Mouse (Mus musculus): Measurements from ENCODE around the gene Snx1. TPM values are rescaled to one million over a fixed set of nuclear protein-coding genes. Genes with fewer than 3 reads are reported as not detected.

The Snx1 gene
- total RNA-seq, 2 experiments from 2014 or later = 73.8 to 87.8 TPM

DNA sequence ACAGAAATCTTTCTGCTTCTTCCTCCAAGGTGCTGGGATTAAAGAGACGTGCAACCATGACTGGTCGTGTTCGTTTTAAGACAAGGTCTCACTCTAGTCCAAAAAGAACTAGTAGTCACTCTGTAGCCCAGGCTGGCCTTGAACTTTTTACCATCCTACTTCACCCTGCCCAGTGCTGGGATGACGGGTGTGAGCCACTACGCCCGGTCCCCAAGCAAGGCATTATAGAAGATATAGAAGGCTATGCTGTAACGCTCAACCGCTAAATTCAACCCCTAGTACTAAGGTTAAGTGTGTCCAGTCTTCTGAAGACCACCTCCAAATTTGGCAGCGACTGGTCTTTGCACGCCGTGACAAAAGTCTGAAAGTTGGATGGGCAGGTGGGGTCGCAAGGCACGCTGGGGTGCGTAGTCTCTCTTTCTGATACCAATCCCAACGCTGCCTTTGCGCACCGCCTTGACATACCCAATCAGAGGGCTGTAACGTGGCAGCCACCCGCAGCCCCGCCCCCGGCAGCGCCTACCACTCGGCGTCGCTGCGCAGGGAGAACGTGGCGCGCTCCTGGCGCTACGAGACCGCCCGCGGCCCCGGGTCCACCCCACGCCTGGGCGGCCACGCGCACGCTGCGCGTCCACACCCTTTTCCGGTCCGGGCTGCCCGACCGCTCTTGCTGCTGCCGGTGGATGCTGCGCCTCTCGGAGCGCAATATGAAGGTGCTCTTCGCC, 66.6 kb downstream of the Snx1 start, which contains the start of gene Ppib:
Ppib (plus strand) TSS at position 640 of the 725 bp plus-strand sequence.
- peak; percentile 89 to 96 for DNase-seq (ENCODE audit: extremely low spot score in 1 of 2, low spot score in 1 of 2)

GRCm38 (mm10) chr9:66053620-66054019, 72.8 kb downstream of the Snx1 start:
- no peak for DNase-seq (ENCODE audit: extremely low spot score in 1 of 2, low spot score in 1 of 2)

GRCm38 (mm10) chr9:66052731-66053130, 73.7 kb downstream of the Snx1 start:
- DNase-seq (ENCODE audit: extremely low spot score in 1 of 2, low spot score in 1 of 2) = no peak

DNA sequence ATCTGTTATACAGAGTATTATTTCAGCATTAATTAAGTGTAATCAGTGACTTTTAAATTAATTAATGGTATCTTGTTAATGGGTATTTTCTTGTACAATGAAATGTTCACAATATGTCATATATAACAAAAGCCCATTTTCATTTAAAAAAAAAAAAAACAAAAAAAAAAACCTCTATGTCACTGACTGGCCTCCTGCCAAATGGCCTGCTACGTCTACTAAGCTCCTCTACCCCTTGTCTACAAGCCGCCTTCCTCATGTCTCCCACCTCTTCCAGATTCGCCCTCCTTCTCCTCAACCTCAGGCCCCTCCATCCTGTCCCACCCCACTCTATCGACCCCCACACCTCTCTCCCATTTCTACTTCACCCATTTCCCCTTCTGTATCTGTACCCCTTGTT, 74.9 kb downstream of the Snx1 start:
- DNase-seq (ENCODE audit: extremely low spot score in 1 of 2, low spot score in 1 of 2) = no peak

GRCm38 (mm10) chr9:66049931-66050601, 76.3 kb downstream of the Snx1 start:
- DNase-seq (ENCODE audit: extremely low spot score in 1 of 2, low spot score in 1 of 2) = no peak

DNA sequence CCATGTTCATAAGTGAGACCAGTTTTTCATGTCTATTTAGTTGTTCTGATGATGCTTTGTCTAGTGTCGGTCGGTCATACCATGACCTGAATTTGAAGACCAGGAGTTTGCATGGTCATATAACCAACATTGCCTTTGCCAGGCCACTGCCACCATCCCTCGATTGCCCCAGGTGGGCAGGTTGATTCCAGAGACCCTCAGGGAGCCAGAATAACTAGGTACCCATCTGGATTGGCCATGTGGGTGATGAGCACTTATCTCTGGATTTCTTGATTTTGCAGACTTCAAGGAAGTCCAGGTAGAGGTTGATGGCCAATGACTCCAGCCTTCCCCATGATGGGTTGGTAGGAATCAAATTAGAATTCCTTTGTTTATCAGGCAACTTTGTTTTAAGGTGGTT, 83.1 kb downstream of the Snx1 start:
- DNase-seq (ENCODE audit: extremely low spot score in 1 of 2, low spot score in 1 of 2) = no peak

GRCm38 (mm10) chr9:66042331-66042730, 84.1 kb downstream of the Snx1 start:
- no peak for DNase-seq (ENCODE audit: extremely low spot score in 1 of 2, low spot score in 1 of 2)

GRCm38 (mm10) chr9:66040801-66041200, 85.6 kb downstream of the Snx1 start:
- peak in 1 of 2 experiments; percentile 22 for DNase-seq (ENCODE audit: extremely low spot score in 1 of 2, low spot score in 1 of 2)

- no peak for DNase-seq (ENCODE audit: extremely low spot score in 1 of 2, low spot score in 1 of 2)
These were observed 87.1 kb downstream of the Snx1 start for GRCm38 (mm10) chr9:66039290-66039689.

DNA sequence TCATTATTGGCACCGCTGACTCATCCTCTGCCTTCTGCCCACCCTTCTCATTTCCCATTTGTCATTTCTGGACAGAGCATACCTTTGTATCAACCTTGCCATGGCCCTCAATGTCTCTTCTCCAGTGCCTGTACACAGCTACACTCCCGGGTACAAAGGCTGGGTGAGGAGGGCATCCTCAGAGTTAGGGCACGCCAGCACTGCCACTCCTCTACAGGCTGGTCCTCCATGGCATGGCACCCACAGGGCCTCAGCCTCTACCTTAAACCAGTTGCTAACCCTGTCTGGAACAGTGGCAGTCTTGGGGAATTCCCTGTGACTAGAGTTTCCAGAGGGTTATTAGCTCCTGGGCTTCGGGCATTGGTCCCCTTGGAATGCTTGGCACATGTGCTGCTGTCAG, 87.8 kb downstream of the Snx1 start:
- DNase-seq (ENCODE audit: extremely low spot score in 1 of 2, low spot score in 1 of 2) = no peak

Other genes starting within 250 kb of the Snx1 start
- 1 to 10 TPM; 1.2 to 1.4 TPM for gene Pclaf, start 236.3 kb downstream of the Snx1 start, total RNA-seq (2021)
- 10 to 100 TPM; 36.3 to 38.3 TPM for gene Trip4, start 217.8 kb downstream of the Snx1 start, total RNA-seq (2021)
- 10 to 100 TPM; 34.2 to 46.4 TPM for gene Csnk1g1, start 217.7 kb downstream of the Snx1 start, total RNA-seq (2021)
- 100 to 1,000 TPM; 229 to 238 TPM for gene Ppib, start 66.4 kb downstream of the Snx1 start, total RNA-seq (2021)
- 1 to 10 TPM; 4.9 to 6.3 TPM for gene Snx22, start 56.9 kb downstream of the Snx1 start, total RNA-seq (2021)
- gene Ciao2a, start within 50 bp of the Snx1 start, total RNA-seq (2021) = 10 to 100 TPM; 23.6 to 29.3 TPM
- gene Dapk2, start 31.6 kb upstream of the Snx1 start, total RNA-seq (2021) = 1 to 10 TPM in 1 of 2 experiments, under 1 TPM in 1; 0.61 to 1.4 TPM
- 100 to 1,000 TPM in 1 of 2 experiments, 10 to 100 TPM in 1; 95.4 to 121 TPM for gene Herc1, start 223.9 kb upstream of the Snx1 start, total RNA-seq (2021)